In the genomic region with DNA sequence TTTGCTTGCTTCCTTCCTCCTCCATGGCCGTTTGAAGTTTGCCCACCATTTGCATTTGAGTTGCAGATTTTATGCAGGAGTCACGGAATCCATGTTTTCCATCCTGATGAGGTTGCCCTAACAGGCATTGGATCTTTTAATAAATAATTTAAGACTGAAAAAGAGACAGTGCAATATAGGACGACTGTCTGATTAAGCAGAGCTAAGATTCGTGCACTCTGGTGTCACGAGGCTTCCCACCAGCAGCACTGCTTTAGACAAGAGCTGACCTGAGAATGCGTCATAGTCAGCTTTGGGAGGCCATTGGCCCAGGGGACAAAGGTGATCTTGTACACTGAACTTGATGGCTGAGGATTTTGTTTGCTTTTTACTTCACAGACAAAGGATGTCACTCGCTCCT, we compare ENCODE assay signal across 22 mouse cellular contexts.
A peak's percentile ranks its signal among the peaks of the same experiment; 100 is the strongest.
DNase-seq lines count a peak whose midpoint lies in the region; ATAC-seq and TF ChIP-seq lines count a peak whose summit lies in the region.
"Had no signal": no experiment of that assay in that cellular context is flagged by ENCODE, and none has a peak within 500 bp of the region (broad histone marks: within the 10 kb centered on the region; RNA-seq: fewer than 3 reads in every experiment).

No protein-coding gene starts in this region.

- DNase-seq in hindbrain, embryonic 11.5 days (ENCODE audit: low spot score): peak; percentile 6
- DNase-seq in hindbrain, postnatal 0 days (ENCODE audit: low spot score): no peak
- DNase-seq in midbrain, embryonic 14.5 days: peak; percentile 65
- peak; percentile 28 for DNase-seq in retina, embryonic 14.5 days (ENCODE audit: low spot score)
- DNase-seq in lung, postnatal 36 days: no peak
- DNase-seq in cerebellum, adult 2 months: no peak
- DNase-seq: adrenal gland, postnatal 25 days; cerebellum, adult 11-12 months; cerebellum, postnatal 36 days; gastrocnemius, postnatal 25 days; heart, adult 2 months; heart, postnatal 4 days; kidney, adult 18-20 months; lung, postnatal 10 days; thymus, postnatal 25 days had no signal

- 0 out of 2 replicates have a peak, but pooled peaks have one; percentile 34 for ATAC-seq in hindbrain, embryonic 11.5 days (ENCODE audit: low FRiP score)
- no peak for ATAC-seq in hindbrain, embryonic 12.5 days (ENCODE audit: low FRiP score)
- ATAC-seq in hindbrain, postnatal 0 days: no peak
- ATAC-seq in midbrain, embryonic 14.5 days (ENCODE audit: low FRiP score, low TSS enrichment): peak; percentile 66

- no peak overlapping the region for H3K4me2 ChIP-seq in hindbrain, embryonic 11.5 days (replicated peaks; ENCODE audit: low read depth, low read length)
- no peak overlapping the region for H3K4me2 ChIP-seq in hindbrain, embryonic 12.5 days (replicated peaks)
- H3K4me2 ChIP-seq in hindbrain, postnatal 0 days (ENCODE audit: low read depth, low read length): no peak overlapping the region
- H3K4me2 ChIP-seq in midbrain, embryonic 14.5 days (ENCODE audit: low read length): peak overlapping the region; percentile 8; the same call in 1 of the 2 replicates
- H3K4me2 ChIP-seq: heart, embryonic 15.5 days had no signal

- H3K27ac ChIP-seq in hindbrain, embryonic 11.5 days (ENCODE audit: low read depth, low read length): no peak overlapping the region
- H3K27ac ChIP-seq in hindbrain, embryonic 12.5 days: no peak overlapping the region
- peak overlapping the region; percentile 12; the same call in 1 of the 2 replicates for H3K27ac ChIP-seq in hindbrain, postnatal 0 days
- peak overlapping the region; percentile 76 for H3K27ac ChIP-seq in midbrain, embryonic 14.5 days (replicated peaks; ENCODE audit: low read depth, low read length)
- H3K27ac ChIP-seq in cerebellum, adult 2 months (ENCODE audit: insufficient read depth, low read length): no peak overlapping the region
- H3K27ac ChIP-seq: forebrain, embryonic 10.5 days; heart, adult 2 months; heart, embryonic 15.5 days; kidney, postnatal 0 days had no signal

- no peak overlapping the region for H3K4me3 ChIP-seq in hindbrain, embryonic 11.5 days (ENCODE audit: low read depth, low read length)
- no peak overlapping the region for H3K4me3 ChIP-seq in hindbrain, embryonic 12.5 days
- H3K4me3 ChIP-seq in hindbrain, postnatal 0 days (ENCODE audit: low read length): no peak overlapping the region
- H3K4me3 ChIP-seq in midbrain, embryonic 14.5 days (replicated peaks; ENCODE audit: low read depth, low read length): no peak overlapping the region
- H3K4me3 ChIP-seq in cerebellum, adult 2 months (replicated peaks; ENCODE audit: insufficient read depth, low read depth, low read length): no peak overlapping the region
- H3K4me3 ChIP-seq: forebrain, embryonic 10.5 days; heart, adult 2 months; heart, embryonic 15.5 days; megakaryocyte, embryonic 14.5 days; myocyte had no signal

- no peak for TF ChIP-seq POLR2A in cerebellum, adult 2 months (IDR thresholded peaks at IDR 0.05; ENCODE audit: borderline replicate concordance, insufficient read depth, low read length)

- no peaks in the 10 kb centered on the region for H3K36me3 ChIP-seq in hindbrain, embryonic 11.5 days (ENCODE audit: control insufficient read depth, insufficient read depth, low read length)
- no peaks in the 10 kb centered on the region for H3K36me3 ChIP-seq in hindbrain, embryonic 12.5 days
- no peaks in the 10 kb centered on the region for H3K36me3 ChIP-seq in hindbrain, postnatal 0 days (ENCODE audit: insufficient read depth, low read length)
- H3K36me3 ChIP-seq in midbrain, embryonic 14.5 days (ENCODE audit: control insufficient read depth, insufficient read depth, low read length): no peaks in the 10 kb centered on the region
- H3K36me3 ChIP-seq: forebrain, embryonic 10.5 days; heart, embryonic 15.5 days had no signal

- no peaks in the 10 kb centered on the region for H3K9me3 ChIP-seq in hindbrain, embryonic 11.5 days (ENCODE audit: control insufficient read depth, low read length)
- peaks cover 6% of the 10 kb centered on the region; the same call in 1 of the 2 replicates for H3K9me3 ChIP-seq in hindbrain, embryonic 12.5 days (replicated peaks)
- no peaks in the 10 kb centered on the region for H3K9me3 ChIP-seq in hindbrain, postnatal 0 days (ENCODE audit: low read length)
- H3K9me3 ChIP-seq in midbrain, embryonic 14.5 days (ENCODE audit: control insufficient read depth, low read length): peaks cover 4% of the 10 kb centered on the region; the same call in 1 of the 2 replicates
- H3K9me3 ChIP-seq: heart, embryonic 15.5 days had no signal

- 60% methylated on average over 7 of the region's 7 CpGs for WGBS in hindbrain, embryonic 11.5 days
- WGBS in hindbrain, embryonic 12.5 days: 59% methylated on average over 7 of the region's 7 CpGs
- 37% methylated on average over 7 of the region's 7 CpGs for WGBS in hindbrain, postnatal 0 days
- WGBS in midbrain, embryonic 14.5 days: 21% methylated on average over 7 of the region's 7 CpGs
- WGBS in cerebellum, adult 2 months: 55% methylated on average over 7 of the region's 7 CpGs

- no peak overlapping the region for H3K9ac ChIP-seq in hindbrain, embryonic 11.5 days (ENCODE audit: low read depth, low read length)
- no peak overlapping the region for H3K9ac ChIP-seq in hindbrain, embryonic 12.5 days
- H3K9ac ChIP-seq in hindbrain, postnatal 0 days (replicated peaks; ENCODE audit: low read length): no peak overlapping the region
- H3K9ac ChIP-seq in midbrain, embryonic 14.5 days (replicated peaks; ENCODE audit: low read length): no peak overlapping the region
- H3K9ac ChIP-seq: heart, embryonic 15.5 days had no signal

- TF ChIP-seq CTCF in hindbrain, postnatal 0 days (IDR thresholded peaks at IDR 0.05; ENCODE audit: low read depth): no peak
- TF ChIP-seq CTCF in cerebellum, adult 2 months (IDR thresholded peaks at IDR 0.05; ENCODE audit: borderline replicate concordance, insufficient read depth, low read depth, low read length): no peak

- H3K4me1 ChIP-seq in hindbrain, embryonic 11.5 days (replicated peaks; ENCODE audit: control insufficient read depth, insufficient read depth, low read length): no peaks in the 10 kb centered on the region
- peaks cover 13% of the 10 kb centered on the region; the same call in 1 of the 2 replicates for H3K4me1 ChIP-seq in hindbrain, embryonic 12.5 days
- no peaks in the 10 kb centered on the region; the same call in 1 of the 2 replicates for H3K4me1 ChIP-seq in hindbrain, postnatal 0 days (ENCODE audit: insufficient read depth, low read length)
- H3K4me1 ChIP-seq in midbrain, embryonic 14.5 days (ENCODE audit: control insufficient read depth, insufficient read depth, low read length): peaks cover 27% of the 10 kb centered on the region
- H3K4me1 ChIP-seq in cerebellum, adult 2 months (ENCODE audit: control insufficient read depth, insufficient read depth, low read length): no peaks in the 10 kb centered on the region
- H3K4me1 ChIP-seq: heart, embryonic 15.5 days had no signal

- H3K27me3 ChIP-seq in hindbrain, embryonic 11.5 days (ENCODE audit: control insufficient read depth, insufficient read depth, low read length): no peaks in the 10 kb centered on the region
- H3K27me3 ChIP-seq in hindbrain, embryonic 12.5 days: no peaks in the 10 kb centered on the region
- no peaks in the 10 kb centered on the region for H3K27me3 ChIP-seq in hindbrain, postnatal 0 days (ENCODE audit: insufficient read depth, low read length)
- H3K27me3 ChIP-seq in midbrain, embryonic 14.5 days (ENCODE audit: control insufficient read depth, insufficient read depth, low read length): no peaks in the 10 kb centered on the region
- H3K27me3 ChIP-seq in cerebellum, adult 2 months (ENCODE audit: control insufficient read depth, insufficient read depth, low read length): no peaks in the 10 kb centered on the region
- H3K27me3 ChIP-seq: CH12.LX; heart, embryonic 15.5 days; megakaryocyte, embryonic 14.5 days had no signal

Comparison
In these comparisons a context has a peak if more than half of its experiments do, and no peak if none do; other contexts are left out.
1. ATAC-seq: peak in hindbrain, embryonic 11.5 days (single experiment) and midbrain, embryonic 14.5 days (single experiment); none in hindbrain, embryonic 12.5 days (single experiment) and hindbrain, postnatal 0 days (single experiment).
2. DNase-seq: peak in hindbrain, embryonic 11.5 days (single experiment), midbrain, embryonic 14.5 days (single experiment) and retina, embryonic 14.5 days (single experiment); none in hindbrain, postnatal 0 days (single experiment), lung, postnatal 36 days (single experiment) and cerebellum, adult 2 months (0 of 2).
3. H3K27ac ChIP-seq: peak in hindbrain, postnatal 0 days (single experiment) and midbrain, embryonic 14.5 days (single experiment); none in hindbrain, embryonic 11.5 days (single experiment), hindbrain, embryonic 12.5 days (single experiment) and cerebellum, adult 2 months (single experiment).